Mouse (Mus musculus): Measurements from ENCODE around the gene Add2.

GRCm38 (mm10) chr6:86019415-86020237 is 8.9 kb upstream of the Add2 start:
- no peak for TF ChIP-seq CTCF (IDR thresholded peaks at IDR 0.05; ENCODE audit: borderline replicate concordance, insufficient read depth, low read length)
- TF ChIP-seq POLR2A (IDR thresholded peaks at IDR 0.05; ENCODE audit: low read depth, low read length), result no peak

All from embryonic fibroblast, embryonic 13.5 days (primary cell).